Mouse (Mus musculus) brain, embryonic 14.5 days (tissue): Measurements from ENCODE around the gene Ptpn14.

Experiments used
- CTCF ChIP-seq: fragments of 200-500 bp; IDR thresholded peaks from 2 replicates; pipeline ENCODE4 v1.5.1; 2012; ENCODE audit warnings: inconsistent platforms, mild to moderate bottlenecking, moderate library complexity, borderline replicate concordance; ENCODE audit not compliant: insufficient read depth, insufficient read length; ENCODE audit errors: extremely low read depth
- POLR2A ChIP-seq: fragments of 200-500 bp; IDR thresholded peaks from 2 replicates; pipeline ENCODE4 v1.6.1; 2012; ENCODE audit warnings: mild to moderate bottlenecking, inconsistent platforms, borderline replicate concordance; ENCODE audit not compliant: poor library complexity, insufficient read depth, insufficient read length, severe bottlenecking; ENCODE audit errors: extremely low read depth

- no peak for TF ChIP-seq CTCF
- TF ChIP-seq POLR2A: no peak
Measured at GRCm38 (mm10) chr1:189867497-189867896, 139.4 kb downstream of the Ptpn14 start.
